Mouse (Mus musculus) heart, embryonic 10.5 days (tissue): ENCODE results near the gene Papss2. TPM values are rescaled to one million over a fixed set of nuclear protein-coding genes. Genes with fewer than 3 reads are reported as not detected.

Source experiments
- DNase-seq: peaks from one replicate; pipeline ENCODE4 v3.0.0-alpha.2; 2017; ENCODE audit warnings: low spot score
- H3K27ac ChIP-seq: fragments of 300-500 bp; sonication (generic); 2 replicates; pipeline ENCODE4 v1.5.1; 2016; ENCODE audit warnings: mild to moderate bottlenecking
- H3K27me3 ChIP-seq: fragments of 300-500 bp; sonication (generic); 2 replicates; pipeline ENCODE4 v1.6.1; 2016; ENCODE audit warnings: mild to moderate bottlenecking; ENCODE audit not compliant: poor library complexity, insufficient read depth, severe bottlenecking
- H3K36me3 ChIP-seq: fragments of 300-500 bp; sonication (generic); 2 replicates; pipeline ENCODE4 v1.6.1; 2016; ENCODE audit warnings: mild to moderate bottlenecking, moderate library complexity
- H3K4me1 ChIP-seq: fragments of 300-500 bp; sonication (generic); 2 replicates; pipeline ENCODE4 v1.6.1; 2016; ENCODE audit warnings: mild to moderate bottlenecking
- H3K4me3 ChIP-seq: fragments of 300-500 bp; sonication (generic); 2 replicates; pipeline ENCODE4 v1.5.1; 2016; ENCODE audit warnings: mild to moderate bottlenecking, moderate library complexity
- H3K9me3 ChIP-seq: fragments of 300-500 bp; sonication (generic); 2 replicates; pipeline ENCODE4 v1.6.1; 2016; ENCODE audit warnings: mild to moderate bottlenecking, moderate library complexity
- WGBS: fragments of 180-500 bp; shearing (Covaris S2); methylation state at CpG from one replicate; pipeline ENCODE4 v1.1.7; 2016; 5-methylcytosine and 5-hydroxymethylcytosine counted together
- polyA plus RNA-seq: library from polyadenylated mRNA; unstranded; fragments of >200 nt; fragmentation: Nextera tagmentation; extraction: Ambion mirVana; gene quantifications from 2 replicates; pipeline ENCODE4 v1.2.1, GENCODE M21; 2016

Papss2 gene
- polyA plus RNA-seq, 1 experiment from 2014 or later, result 6.6 TPM

DNA sequence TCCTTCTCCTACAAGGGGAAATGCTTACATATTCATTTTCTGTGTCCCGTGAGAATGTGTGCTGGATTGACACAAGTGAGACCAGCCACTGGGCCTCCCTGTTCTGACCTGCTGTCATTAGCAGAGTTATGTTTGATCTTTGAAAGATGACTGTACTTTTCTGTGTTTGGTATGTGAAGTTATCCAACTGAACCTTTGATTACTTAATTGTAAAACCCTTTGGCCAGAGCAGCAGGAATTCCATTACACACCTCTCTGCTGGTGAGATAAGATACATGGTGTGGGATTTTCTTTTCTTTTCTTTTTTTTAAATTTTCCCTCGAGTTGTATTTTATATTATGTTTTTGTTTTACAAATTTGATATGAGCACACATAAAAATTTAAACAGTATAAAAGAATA is 23.4 kb upstream of the Papss2 start:
- Histone ChIP-seq H3K27ac (no peak overlapping the region), H3K4me3 (no peak overlapping the region), H3K36me3 (no peaks in the 10 kb centered on the region), H3K27me3 (no peaks in the 10 kb centered on the region), H3K4me1 (peaks cover 5% of the 10 kb centered on the region), H3K9me3 (no peaks in the 10 kb centered on the region)
- DNase-seq, result no peak
- WGBS, result 60% methylated on average over 2 of the region's 2 CpGs

DNA sequence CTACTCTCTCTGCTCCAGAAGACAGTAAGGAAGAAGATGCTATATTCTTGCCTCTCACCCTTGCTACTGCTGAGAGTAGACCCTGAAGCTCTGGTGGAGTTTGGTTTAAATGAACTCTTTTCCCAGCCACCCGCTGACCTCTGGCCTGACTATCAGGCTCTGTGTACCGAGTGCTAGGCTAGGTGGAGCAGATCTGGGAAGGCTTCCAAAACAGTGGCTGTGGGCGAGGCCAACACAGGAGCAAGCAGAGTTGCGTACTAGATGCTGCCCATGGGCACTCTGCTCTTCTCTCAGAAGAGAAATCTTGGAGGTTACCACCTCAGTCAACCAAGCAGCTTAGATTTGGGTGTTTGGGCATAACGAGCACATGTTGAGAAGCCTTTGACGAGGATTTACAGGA is 22.3 kb upstream of the Papss2 start:
- no peaks in the 10 kb centered on the region for H3K9me3 ChIP-seq
- H3K4me1 ChIP-seq, result peaks cover 12% of the 10 kb centered on the region
- WGBS, result 79% methylated on average over 6 of the region's 6 CpGs
- H3K36me3 ChIP-seq, result no peaks in the 10 kb centered on the region
- no peak overlapping the region for H3K27ac ChIP-seq
- no peak overlapping the region for H3K4me3 ChIP-seq
- H3K27me3 ChIP-seq, result no peaks in the 10 kb centered on the region
- DNase-seq, result no peak

DNA sequence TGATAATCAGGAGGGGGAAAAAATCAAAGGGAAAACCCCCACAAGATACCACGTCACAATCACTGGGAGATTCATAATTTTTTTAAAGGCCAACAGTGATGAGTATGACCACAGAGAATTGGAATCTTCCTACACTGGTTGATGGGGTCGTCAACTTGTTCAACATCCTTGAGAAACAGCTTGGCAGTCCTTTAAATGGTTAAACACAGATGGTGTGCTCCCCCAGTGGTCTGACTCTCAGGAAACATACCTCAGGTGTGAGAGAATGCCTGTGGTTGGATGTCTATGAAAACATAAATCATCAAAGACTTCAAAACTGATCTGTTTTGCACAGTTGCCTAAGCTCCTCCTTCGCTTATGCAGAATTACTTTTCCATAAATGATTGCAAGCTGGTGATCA is 20.7 kb upstream of the Papss2 start:
- DNase-seq, result no peak
- Histone ChIP-seq H3K27ac (no peak overlapping the region), H3K9me3 (no peaks in the 10 kb centered on the region), H3K36me3 (no peaks in the 10 kb centered on the region), H3K27me3 (no peaks in the 10 kb centered on the region), H3K4me1 (peaks cover 9% of the 10 kb centered on the region), H3K4me3 (no peak overlapping the region)
- WGBS, result 77% methylated on average over 3 of the region's 3 CpGs

DNA sequence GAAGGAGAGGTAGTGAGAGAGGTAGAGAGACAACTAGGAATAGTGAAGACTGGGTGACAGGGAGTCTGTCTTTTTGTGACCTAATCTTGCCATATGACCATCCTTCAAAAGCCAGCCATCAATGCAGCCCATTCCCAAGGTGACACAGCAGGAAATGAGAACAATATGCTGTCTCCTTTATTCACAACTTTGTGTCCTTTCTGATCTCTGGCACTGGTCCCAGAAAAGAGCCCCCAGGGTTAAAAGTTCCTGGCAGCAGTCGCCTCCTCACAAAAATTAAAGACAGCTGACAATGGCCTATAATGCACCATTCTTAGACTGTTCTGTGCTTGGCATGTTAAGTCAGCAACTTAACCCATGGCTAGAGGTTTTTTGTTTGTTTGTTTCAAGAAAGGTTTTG is 17.8 kb upstream of the Papss2 start:
- WGBS, result 51% methylated on average over 1 of the region's 1 CpGs
- Histone ChIP-seq H3K27me3 (no peaks in the 10 kb centered on the region), H3K36me3 (no peaks in the 10 kb centered on the region), H3K27ac (no peak overlapping the region; the same call in 1 of the 2 replicates), H3K4me1 (peaks cover 9% of the 10 kb centered on the region), H3K4me3 (no peak overlapping the region), H3K9me3 (no peaks in the 10 kb centered on the region)
- DNase-seq, result no peak

DNA sequence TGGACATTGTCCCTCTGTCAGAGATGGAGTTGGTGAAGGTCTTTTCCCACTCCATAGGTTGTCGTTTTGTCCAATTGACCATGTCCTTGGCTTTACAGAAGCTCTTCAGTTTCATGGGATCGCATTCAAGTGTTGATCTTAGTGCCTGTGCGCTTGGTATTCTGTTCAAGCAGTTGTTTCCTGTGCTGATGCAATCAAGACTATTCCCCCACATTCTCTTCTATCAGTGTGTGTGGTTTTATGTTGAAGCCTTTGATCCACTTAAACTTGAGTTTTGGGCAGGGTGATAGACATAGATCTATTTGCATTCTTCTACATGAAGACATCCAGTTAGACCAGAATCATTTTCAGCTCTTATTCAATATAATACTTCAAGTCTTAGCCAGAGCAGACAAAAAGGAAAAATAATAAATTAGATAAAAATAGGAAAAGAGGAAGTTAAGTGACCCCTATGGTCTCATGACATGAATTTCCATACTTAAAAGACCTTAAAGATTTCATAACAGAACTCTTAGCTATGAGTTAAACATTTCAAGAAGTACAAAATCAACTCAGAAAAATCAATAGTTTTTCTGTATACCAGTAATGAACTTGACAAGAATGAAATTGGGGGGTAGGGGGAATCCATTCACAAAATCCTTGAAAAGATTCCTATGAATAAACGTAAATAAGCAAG is 12.4 kb upstream of the Papss2 start:
- H3K9me3 ChIP-seq, result no peaks in the 10 kb centered on the region
- no peaks in the 10 kb centered on the region for H3K36me3 ChIP-seq
- WGBS, result 80% methylated on average over 4 of the region's 4 CpGs
- H3K27me3 ChIP-seq, result no peaks in the 10 kb centered on the region
- no peak for DNase-seq
- H3K4me1 ChIP-seq, result no peaks in the 10 kb centered on the region
- H3K4me3 ChIP-seq, result no peak overlapping the region
- no peak overlapping the region for H3K27ac ChIP-seq

DNA sequence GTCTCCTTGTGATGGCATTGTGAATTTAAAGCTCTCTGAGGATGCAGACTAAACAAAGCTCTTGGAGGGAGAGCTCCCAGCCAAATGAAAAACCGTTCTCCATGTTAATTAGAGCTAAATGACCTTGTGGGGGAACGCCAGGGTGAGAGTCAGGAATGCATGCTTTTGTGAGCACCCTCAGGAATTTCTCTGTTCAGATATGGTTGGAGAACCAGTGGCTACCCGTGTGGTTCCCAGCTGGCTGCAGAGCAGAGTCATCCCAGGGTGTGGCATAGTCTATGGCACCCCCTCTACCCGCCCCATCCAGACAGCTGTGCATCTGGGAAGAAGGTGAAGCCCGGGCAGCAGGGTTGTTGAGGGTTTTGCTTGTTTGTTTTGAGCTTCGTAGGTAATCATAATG is 7.9 kb upstream of the Papss2 start:
- 47% methylated on average over 6 of the region's 6 CpGs for WGBS
- H3K4me1 ChIP-seq, result no peaks in the 10 kb centered on the region

DNA sequence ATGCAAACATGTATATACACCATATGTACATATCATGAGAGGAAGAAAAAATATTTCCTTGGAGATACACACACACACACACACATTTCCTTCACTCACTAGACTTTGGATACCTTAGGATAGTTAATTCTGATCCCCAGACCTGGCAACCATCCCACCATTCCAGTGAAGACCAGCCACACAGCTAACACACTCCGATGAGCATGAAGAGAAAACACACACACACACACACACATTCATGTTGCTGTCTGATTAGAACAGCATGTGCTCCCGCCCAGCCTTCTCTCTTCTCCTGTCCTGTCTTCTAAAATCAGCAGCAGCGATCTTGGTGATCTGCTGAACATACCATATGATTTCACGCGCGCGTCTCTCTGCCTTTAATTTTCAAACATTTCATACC is 2.8 kb upstream of the Papss2 start:
- Histone ChIP-seq H3K9me3 (no peaks in the 10 kb centered on the region), H3K36me3 (no peaks in the 10 kb centered on the region), H3K4me3 (no peak overlapping the region), H3K27ac (no peak overlapping the region), H3K27me3 (peaks cover 34% of the 10 kb centered on the region), H3K4me1 (no peaks in the 10 kb centered on the region; the same call in 1 of the 2 replicates)
- no peak for DNase-seq
- 88% methylated on average over 7 of the region's 7 CpGs for WGBS

More for the DNA sequence above, 7.9 kb upstream of the Papss2 start:
- Histone ChIP-seq H3K27ac (no peak overlapping the region), H3K9me3 (no peaks in the 10 kb centered on the region), H3K27me3 (no peaks in the 10 kb centered on the region), H3K36me3 (no peaks in the 10 kb centered on the region), H3K4me3 (no peak overlapping the region)
- no peak for DNase-seq

DNA sequence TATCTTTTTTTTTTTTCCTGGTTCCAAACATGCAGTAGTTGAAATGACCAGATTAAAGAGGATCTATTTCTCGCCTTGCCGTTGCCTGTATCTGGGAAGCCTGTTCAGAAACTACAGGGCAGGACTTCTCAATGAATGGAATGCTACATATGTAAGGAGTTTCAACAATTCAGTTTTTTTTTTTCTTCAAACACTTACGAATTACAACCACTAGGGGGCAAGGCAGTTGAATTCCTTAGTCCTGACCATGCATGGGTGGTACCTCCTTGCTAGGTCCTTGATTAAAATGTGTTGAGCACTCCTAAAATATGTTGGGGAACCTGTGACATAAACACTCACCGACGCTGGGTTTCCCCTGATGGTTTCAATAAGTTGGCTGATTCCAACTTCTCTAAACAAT is 1.7 kb upstream of the Papss2 start:
- no peak overlapping the region for H3K4me3 ChIP-seq
- H3K9me3 ChIP-seq, result no peaks in the 10 kb centered on the region
- no peaks in the 10 kb centered on the region for H3K36me3 ChIP-seq
- no peaks in the 10 kb centered on the region; the same call in 1 of the 2 replicates for H3K4me1 ChIP-seq
- H3K27me3 ChIP-seq, result peaks cover 45% of the 10 kb centered on the region
- no peak overlapping the region for H3K27ac ChIP-seq
- no peak for DNase-seq
- WGBS, result 60% methylated on average over 5 of the region's 5 CpGs

DNA sequence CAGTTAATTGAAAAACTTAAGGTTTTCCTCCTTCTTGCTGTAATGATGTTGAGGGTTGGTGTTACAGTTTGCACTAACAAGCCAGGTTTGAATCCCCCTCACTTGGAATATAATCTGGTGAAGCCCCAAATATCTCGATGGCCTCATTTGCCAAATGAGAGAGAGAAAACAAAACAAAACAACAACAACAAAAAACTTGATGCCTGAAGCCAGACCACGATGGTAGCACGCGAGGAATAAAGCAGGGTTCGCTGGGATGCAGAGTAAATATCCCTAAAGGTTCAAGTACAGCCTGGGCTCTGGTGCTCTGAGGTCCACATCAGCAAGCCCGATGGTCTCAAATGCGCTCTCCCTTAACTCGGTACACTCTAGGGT is 472 bp upstream of the Papss2 start:
- Histone ChIP-seq H3K4me3 (peak overlapping the region; percentile 73), H3K4me1 (no peaks in the 10 kb centered on the region; the same call in 1 of the 2 replicates), H3K36me3 (no peaks in the 10 kb centered on the region), H3K27me3 (peaks cover 46% of the 10 kb centered on the region), H3K9me3 (no peaks in the 10 kb centered on the region), H3K27ac (peak overlapping the region; percentile 83)
- WGBS, result 20% methylated on average over 8 of the region's 8 CpGs
- no peak for DNase-seq

DNA sequence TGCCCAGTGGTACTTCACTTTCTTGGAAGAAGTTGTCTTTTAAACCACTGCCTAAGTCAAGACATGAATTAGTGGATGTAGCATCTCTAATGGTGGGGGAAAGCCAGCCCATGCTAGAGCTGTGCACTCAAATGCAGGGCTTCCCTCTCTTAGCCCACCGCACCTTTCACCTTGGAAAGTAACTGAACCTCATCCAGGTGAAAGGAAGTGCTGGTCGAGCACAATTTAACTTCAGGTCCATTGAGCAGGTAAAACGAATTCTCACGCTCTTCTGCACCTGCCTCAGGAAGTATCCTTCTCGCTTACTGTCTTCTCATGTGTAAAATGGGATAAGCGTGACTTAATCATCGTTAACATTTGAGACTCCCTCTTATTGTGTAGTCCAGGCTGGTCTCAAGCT is 3.4 kb downstream of the Papss2 start:
- H3K4me1 ChIP-seq, result no peaks in the 10 kb centered on the region; the same call in 1 of the 2 replicates
- WGBS, result 81% methylated on average over 7 of the region's 7 CpGs
- no peaks in the 10 kb centered on the region for H3K9me3 ChIP-seq
- DNase-seq, result no peak
- no peaks in the 10 kb centered on the region for H3K36me3 ChIP-seq
- peaks cover 46% of the 10 kb centered on the region for H3K27me3 ChIP-seq
- H3K27ac ChIP-seq, result no peak overlapping the region
- no peak overlapping the region for H3K4me3 ChIP-seq

DNA sequence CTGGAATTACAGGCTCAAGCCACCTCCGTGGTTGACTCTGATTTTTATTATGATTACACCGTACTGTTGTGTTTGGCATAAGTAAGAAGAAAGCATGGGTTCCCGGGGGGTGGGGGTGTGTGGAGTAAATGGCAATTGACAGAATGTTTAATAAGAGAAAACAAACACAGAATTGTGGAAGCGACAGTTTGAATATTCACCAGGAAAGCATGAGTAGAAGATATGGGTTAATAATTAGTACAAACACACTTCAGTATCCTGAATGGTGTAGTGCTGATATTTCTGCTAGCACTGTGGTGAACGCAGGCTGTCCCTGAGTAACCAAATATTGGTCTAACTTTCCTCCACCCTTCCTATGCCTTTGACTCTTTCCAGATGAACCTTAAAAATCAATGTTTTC is 3.8 kb downstream of the Papss2 start:
- Histone ChIP-seq H3K27me3 (peaks cover 41% of the 10 kb centered on the region), H3K4me3 (no peak overlapping the region), H3K4me1 (no peaks in the 10 kb centered on the region; the same call in 1 of the 2 replicates), H3K36me3 (no peaks in the 10 kb centered on the region), H3K9me3 (no peaks in the 10 kb centered on the region), H3K27ac (no peak overlapping the region)
- 73% methylated on average over 5 of the region's 5 CpGs for WGBS
- no peak for DNase-seq

DNA sequence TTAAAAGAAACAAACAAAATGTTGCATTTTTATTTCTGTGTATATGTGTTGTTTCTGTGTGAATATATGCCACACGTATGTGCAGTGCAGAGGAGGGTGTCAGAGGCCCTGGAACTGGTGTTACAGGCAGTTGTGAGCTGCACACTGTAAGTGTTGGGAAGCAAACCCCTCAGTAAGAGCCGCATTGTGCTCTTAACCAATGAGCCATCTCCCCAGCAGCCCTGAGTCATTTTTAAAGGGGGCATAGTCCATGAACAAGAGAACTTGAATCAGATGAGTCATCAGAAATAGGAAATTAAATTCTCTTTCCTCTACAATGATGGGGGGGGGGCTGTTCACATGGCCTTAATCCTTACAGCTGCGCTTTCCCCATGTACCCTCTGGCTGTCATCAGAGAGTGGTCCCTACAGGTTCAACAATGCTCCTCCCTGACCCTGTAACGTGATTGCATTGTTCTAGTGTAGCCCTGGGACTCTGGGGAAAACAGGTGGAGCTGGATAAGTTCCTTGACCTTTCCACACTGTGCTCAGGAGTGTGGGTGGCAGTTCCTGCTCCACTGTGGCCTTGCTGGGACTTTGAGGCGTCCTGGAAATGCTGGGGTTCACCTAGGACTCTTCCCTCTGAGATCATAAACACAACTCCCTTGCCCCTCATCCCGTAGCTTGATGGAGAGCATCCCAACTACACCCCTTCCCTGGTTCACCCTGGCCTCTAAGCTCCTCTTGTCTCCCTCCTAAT is 5.6 kb downstream of the Papss2 start:
- WGBS, result 69% methylated on average over 6 of the region's 6 CpGs
- no peak for DNase-seq
- no peaks in the 10 kb centered on the region for H3K9me3 ChIP-seq
- H3K27me3 ChIP-seq, result peaks cover 28% of the 10 kb centered on the region
- H3K4me3 ChIP-seq, result no peak overlapping the region
- no peaks in the 10 kb centered on the region for H3K36me3 ChIP-seq
- no peak overlapping the region for H3K27ac ChIP-seq
- H3K4me1 ChIP-seq, result no peaks in the 10 kb centered on the region; the same call in 1 of the 2 replicates

DNA sequence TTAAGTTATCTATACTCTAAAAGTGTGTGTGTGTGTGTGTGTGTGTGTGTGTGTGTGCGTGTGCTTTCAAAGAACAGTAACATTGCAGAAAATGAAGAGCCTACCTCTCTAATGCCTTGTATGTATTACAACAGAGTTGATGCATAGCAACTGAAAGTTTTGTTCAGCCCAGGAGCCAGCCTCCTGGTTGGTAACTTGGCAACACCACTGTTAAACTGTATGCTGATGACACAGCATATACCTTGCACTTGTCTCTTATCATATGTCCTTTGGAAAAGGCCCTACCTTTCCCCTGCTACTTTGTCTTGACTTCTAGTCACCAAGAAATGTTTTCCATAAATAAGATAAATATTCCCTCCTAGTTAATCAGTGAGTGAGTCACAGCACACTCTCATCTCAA is 7.9 kb downstream of the Papss2 start:
- H3K9me3 ChIP-seq, result no peaks in the 10 kb centered on the region
- H3K36me3 ChIP-seq, result no peaks in the 10 kb centered on the region
- 83% methylated on average over 1 of the region's 1 CpGs for WGBS
- no peak for DNase-seq
- peaks cover 6% of the 10 kb centered on the region; the same call in 1 of the 2 replicates for H3K27me3 ChIP-seq
- H3K4me3 ChIP-seq, result no peak overlapping the region
- H3K27ac ChIP-seq, result no peak overlapping the region
- H3K4me1 ChIP-seq, result no peaks in the 10 kb centered on the region
